28 mouse cellular contexts compared by ENCODE assay signal in the genomic region with DNA sequence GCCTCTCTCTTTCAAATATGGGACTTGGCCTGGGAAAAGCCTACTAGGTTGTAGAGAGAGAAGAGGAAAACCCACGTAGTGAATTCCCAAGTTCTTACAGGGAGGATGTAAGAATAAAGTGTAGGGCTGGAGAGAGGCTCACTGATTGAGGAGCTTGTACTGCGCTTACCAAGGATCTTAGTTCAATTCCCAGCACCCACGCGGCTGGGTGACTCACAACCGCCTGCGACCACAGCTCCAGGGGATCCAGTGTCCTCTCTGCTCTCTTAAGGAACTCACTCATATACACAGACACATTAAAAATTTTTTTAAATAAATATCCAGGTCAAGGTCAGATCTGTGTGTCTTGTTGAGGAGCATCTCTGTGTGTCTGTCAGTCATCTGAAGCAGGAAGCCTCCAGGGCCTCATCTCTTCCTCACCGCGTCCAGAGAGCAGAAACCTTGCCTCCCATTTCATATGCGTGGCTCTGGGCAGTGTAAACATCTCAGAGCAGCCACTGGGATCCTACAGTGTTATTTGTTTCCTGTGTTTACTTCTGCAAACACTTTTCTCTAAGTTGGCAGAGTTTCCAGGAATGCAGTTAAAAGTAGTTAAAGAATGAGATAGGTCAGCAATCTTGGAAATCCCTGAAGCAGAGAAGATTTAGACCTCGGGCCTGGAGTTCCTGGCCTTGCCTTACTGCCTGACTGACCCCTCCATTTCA. TPM values are rescaled to one million over a fixed set of nuclear protein-coding genes. Genes with fewer than 3 reads are reported as not detected.
DNase-seq lines count a peak whose midpoint lies in the region; ATAC-seq lines count a peak whose summit lies in the region.
"Had no signal": no experiment of that assay in that cellular context is flagged by ENCODE, and none has a peak within 500 bp of the region (broad histone marks: within the 10 kb centered on the region; RNA-seq: fewer than 3 reads in every experiment).

No protein-coding gene starts in this region.

- no peak overlapping the region for H3K4me3 ChIP-seq in kidney, embryonic 14.5 days (ENCODE audit: low read length)
- H3K4me3 ChIP-seq in midbrain, embryonic 11.5 days (ENCODE audit: low read depth, low read length), result no peak overlapping the region
- H3K4me3 ChIP-seq in midbrain, embryonic 13.5 days (replicated peaks), result no peak overlapping the region
- H3K4me3 ChIP-seq: embryonic facial prominence, embryonic 10.5 days; embryonic facial prominence, embryonic 13.5 days; erythroblast, embryonic 14.5 days; forebrain, embryonic 12.5 days; forebrain, embryonic 15.5 days; heart, embryonic 12.5 days; heart, embryonic 15.5 days had no signal

- H3K27me3 ChIP-seq in kidney, embryonic 14.5 days (ENCODE audit: control insufficient read depth, insufficient read depth, low read length), result no peaks in the 10 kb centered on the region
- H3K27me3 ChIP-seq in midbrain, embryonic 11.5 days (ENCODE audit: control insufficient read depth, insufficient read depth, low read length), result no peaks in the 10 kb centered on the region
- H3K27me3 ChIP-seq in midbrain, embryonic 13.5 days, result no peaks in the 10 kb centered on the region
- H3K27me3 ChIP-seq: embryonic facial prominence, embryonic 13.5 days; forebrain, embryonic 12.5 days; forebrain, embryonic 15.5 days; heart, embryonic 12.5 days; heart, embryonic 15.5 days had no signal

- H3K4me2 ChIP-seq in kidney, embryonic 14.5 days (replicated peaks; ENCODE audit: low read depth, low read length), result no peak overlapping the region
- no peak overlapping the region for H3K4me2 ChIP-seq in midbrain, embryonic 11.5 days
- H3K4me2 ChIP-seq in midbrain, embryonic 13.5 days (replicated peaks), result no peak overlapping the region
- H3K4me2 ChIP-seq: embryonic facial prominence, embryonic 13.5 days; forebrain, embryonic 12.5 days; forebrain, embryonic 15.5 days; heart, embryonic 12.5 days; heart, embryonic 15.5 days; hindbrain, embryonic 14.5 days had no signal

- peak; percentile 2 for DNase-seq in cerebellum, adult 11-12 months
- DNase-seq in cerebellum, postnatal 10 days, result no peak
- DNase-seq in kidney, adult 11 months, result peak; percentile 40
- peak; percentile 37 for DNase-seq in kidney, postnatal 14 days
- DNase-seq in kidney, postnatal 4 days, result no peak
- DNase-seq in midbrain, embryonic 11.5 days (ENCODE audit: low spot score, missing footprints), result peak; percentile 60
- DNase-seq: adrenal gland, adult 8-10 months; adrenal gland, postnatal 25 days; cerebellum, adult 2 months; cerebellum, adult 9-11 months; cerebellum, postnatal 36 days; embryo, embryonic 11 days; gastrocnemius, postnatal 10 days; heart, adult 18-20 months; heart, postnatal 10 days; heart, postnatal 4 days had no signal

- H3K4me1 ChIP-seq in kidney, embryonic 14.5 days (ENCODE audit: control insufficient read depth, insufficient read depth, low read length), result no peaks in the 10 kb centered on the region
- H3K4me1 ChIP-seq in midbrain, embryonic 11.5 days (ENCODE audit: control insufficient read depth, insufficient read depth, low read length), result no peaks in the 10 kb centered on the region
- H3K4me1 ChIP-seq in midbrain, embryonic 13.5 days (replicated peaks), result no peaks in the 10 kb centered on the region
- H3K4me1 ChIP-seq: embryonic facial prominence, embryonic 10.5 days; embryonic facial prominence, embryonic 13.5 days; forebrain, embryonic 12.5 days; forebrain, embryonic 15.5 days had no signal

- no peaks in the 10 kb centered on the region for H3K9me3 ChIP-seq in kidney, embryonic 14.5 days (ENCODE audit: control insufficient read depth, low read length)
- no peaks in the 10 kb centered on the region for H3K9me3 ChIP-seq in midbrain, embryonic 11.5 days (ENCODE audit: control insufficient read depth, low read length)
- no peaks in the 10 kb centered on the region for H3K9me3 ChIP-seq in midbrain, embryonic 13.5 days
- H3K9me3 ChIP-seq: embryonic facial prominence, embryonic 10.5 days; embryonic facial prominence, embryonic 13.5 days; forebrain, embryonic 12.5 days; forebrain, embryonic 15.5 days had no signal

- peaks cover 4% of the 10 kb centered on the region; the same call in 1 of the 2 replicates for H3K36me3 ChIP-seq in kidney, embryonic 14.5 days (ENCODE audit: control insufficient read depth, insufficient read depth, low read length)
- no peaks in the 10 kb centered on the region for H3K36me3 ChIP-seq in midbrain, embryonic 11.5 days (ENCODE audit: control insufficient read depth, insufficient read depth, low read length)
- H3K36me3 ChIP-seq in midbrain, embryonic 13.5 days, result peaks cover 32% of the 10 kb centered on the region

- 91% methylated on average over 10 of the region's 10 CpGs for WGBS in kidney, embryonic 14.5 days
- WGBS in midbrain, embryonic 11.5 days, result 91% methylated on average over 10 of the region's 10 CpGs
- 93% methylated on average over 10 of the region's 10 CpGs for WGBS in midbrain, embryonic 13.5 days

- ATAC-seq in kidney, embryonic 14.5 days (ENCODE audit: low FRiP score, low TSS enrichment), result no peak
- ATAC-seq in midbrain, embryonic 11.5 days (ENCODE audit: low FRiP score), result no peak
- no peak for ATAC-seq in midbrain, embryonic 13.5 days
- ATAC-seq: activated CD4-positive, CD25-positive, alpha-beta regulatory T cell, adult 4 months; forebrain, embryonic 15.5 days; hindbrain, postnatal 0 days had no signal

- no peak overlapping the region for H3K27ac ChIP-seq in kidney, embryonic 14.5 days (ENCODE audit: low read depth, low read length)
- H3K27ac ChIP-seq in midbrain, embryonic 11.5 days (ENCODE audit: low read depth, low read length), result no peak overlapping the region
- no peak overlapping the region for H3K27ac ChIP-seq in midbrain, embryonic 13.5 days
- H3K27ac ChIP-seq: embryonic facial prominence, embryonic 10.5 days; embryonic facial prominence, embryonic 13.5 days; forebrain, embryonic 12.5 days; forebrain, embryonic 15.5 days; heart, embryonic 15.5 days; hindbrain, embryonic 14.5 days; hindbrain, postnatal 0 days had no signal

- H3K9ac ChIP-seq in kidney, embryonic 14.5 days (ENCODE audit: low read depth, low read length), result no peak overlapping the region
- H3K9ac ChIP-seq in midbrain, embryonic 11.5 days (ENCODE audit: low read length), result no peak overlapping the region
- no peak overlapping the region for H3K9ac ChIP-seq in midbrain, embryonic 13.5 days (replicated peaks)
- H3K9ac ChIP-seq: embryonic facial prominence, embryonic 13.5 days; forebrain, embryonic 12.5 days; forebrain, embryonic 15.5 days; heart, embryonic 12.5 days; heart, embryonic 15.5 days; hindbrain, embryonic 14.5 days had no signal

RNA-seq across cellular contexts. Expression of gene Sirpa, which starts 22.0 kb away (rescaled TPM):
- polyA plus RNA-seq in kidney, embryonic 14.5 days (2014; fragmentation: Nextera tagmentation; extraction: Ambion mirVana), result 15.9 and 28.8 TPM in 2 replicates
- 16.0 and 17.9 TPM in 2 replicates for polyA plus RNA-seq in midbrain, embryonic 11.5 days (2014; fragmentation: Nextera tagmentation; extraction: Ambion mirVana)
- 19.1 and 21.0 TPM in 2 replicates for polyA plus RNA-seq in midbrain, embryonic 13.5 days (2015; fragmentation: Nextera tagmentation; extraction: Ambion mirVana)

Comparison
In these comparisons a context has a peak if more than half of its experiments do, and no peak if none do; other contexts are left out.
1. DNase-seq: peak in cerebellum, adult 11-12 months (single experiment), kidney, adult 11 months (single experiment), kidney, postnatal 14 days (single experiment) and midbrain, embryonic 11.5 days (single experiment); none in cerebellum, postnatal 10 days (0 of 2) and kidney, postnatal 4 days (0 of 2).